Mouse (Mus musculus): ENCODE results near the gene 1700001K19Rik.
"Not testable (repeated sequence)": the region's sequence is repeated elsewhere in the genome, so short reads cannot be mapped to it uniquely, and the experiment has no call there.

The 1700001K19Rik gene

GRCm38 (mm10) chr12:110682561-110683299 is at the start of gene 1700001K19Rik:
Gene 1700001K19Rik, minus strand, starts transcription at chr12:110682619.
- no peak for DNase-seq (ENCODE audit: low spot score in 2 of 2)

- no peak for DNase-seq (ENCODE audit: low spot score in 2 of 2)
Measured at GRCm38 (mm10) chr12:110726428-110726827, 44.0 kb upstream of the 1700001K19Rik start.

- DNase-seq (ENCODE audit: low spot score in 2 of 2): no peak
Measured at GRCm38 (mm10) chr12:110725489-110725888, 43.1 kb upstream of the 1700001K19Rik start.

- no peak for DNase-seq (ENCODE audit: low spot score in 2 of 2)
Measured at GRCm38 (mm10) chr12:110725051-110725450, 42.6 kb upstream of the 1700001K19Rik start.

- no peak for DNase-seq (ENCODE audit: low spot score in 2 of 2)
Measured at GRCm38 (mm10) chr12:110716004-110716403, 33.6 kb upstream of the 1700001K19Rik start.

GRCm38 (mm10) chr12:110714215-110714614 is 31.8 kb upstream of the 1700001K19Rik start:
- no peak for DNase-seq (ENCODE audit: low spot score in 2 of 2)

GRCm38 (mm10) chr12:110713784-110714183 is 31.4 kb upstream of the 1700001K19Rik start:
- no peak for DNase-seq (ENCODE audit: low spot score in 2 of 2)

GRCm38 (mm10) chr12:110711270-110711669 is 28.9 kb upstream of the 1700001K19Rik start:
- no peak for DNase-seq (ENCODE audit: low spot score in 2 of 2)

GRCm38 (mm10) chr12:110707451-110707850 is 25.0 kb upstream of the 1700001K19Rik start:
- DNase-seq (ENCODE audit: low spot score in 2 of 2): no peak

- peak; percentile 35 to 55 for DNase-seq (ENCODE audit: low spot score in 2 of 2)
Measured at GRCm38 (mm10) chr12:110706337-110707231, 24.2 kb upstream of the 1700001K19Rik start.

GRCm38 (mm10) chr12:110705419-110705818 is 23.0 kb upstream of the 1700001K19Rik start:
- not testable (repeated sequence) for DNase-seq (ENCODE audit: low spot score in 2 of 2)

GRCm38 (mm10) chr12:110703682-110704081 is 21.3 kb upstream of the 1700001K19Rik start:
- DNase-seq (ENCODE audit: low spot score in 2 of 2): no peak

- DNase-seq (ENCODE audit: low spot score in 2 of 2): peak; percentile 73 to 80
Measured at GRCm38 (mm10) chr12:110703008-110703471, 20.6 kb upstream of the 1700001K19Rik start.

GRCm38 (mm10) chr12:110702556-110702955 is 20.1 kb upstream of the 1700001K19Rik start, which contains the start of gene Hsp90aa1:
Gene Hsp90aa1, minus strand, starts transcription at chr12:110702728.
- DNase-seq (ENCODE audit: low spot score in 2 of 2): no peak

- not testable (repeated sequence) for DNase-seq (ENCODE audit: low spot score in 2 of 2)
Measured at GRCm38 (mm10) chr12:110701363-110701762, 18.9 kb upstream of the 1700001K19Rik start.

GRCm38 (mm10) chr12:110700730-110701129 is 18.3 kb upstream of the 1700001K19Rik start:
- no peak for DNase-seq (ENCODE audit: low spot score in 2 of 2)

- DNase-seq (ENCODE audit: low spot score in 2 of 2): no peak
Measured at GRCm38 (mm10) chr12:110699171-110699547, 16.7 kb upstream of the 1700001K19Rik start.

GRCm38 (mm10) chr12:110698523-110699170 is 16.2 kb upstream of the 1700001K19Rik start:
- DNase-seq (ENCODE audit: low spot score in 2 of 2): peak; percentile 3 to 22

- no peak for DNase-seq (ENCODE audit: low spot score in 2 of 2)
Measured at GRCm38 (mm10) chr12:110698080-110698479, 15.7 kb upstream of the 1700001K19Rik start.

- no peak for DNase-seq (ENCODE audit: low spot score in 2 of 2)
Measured at GRCm38 (mm10) chr12:110697457-110697856, 15.0 kb upstream of the 1700001K19Rik start.

GRCm38 (mm10) chr12:110696975-110697400 is 14.6 kb upstream of the 1700001K19Rik start:
- no peak for DNase-seq (ENCODE audit: low spot score in 2 of 2)
